Mouse (Mus musculus): ENCODE results near the gene Sertad1. TPM values are rescaled to one million over a fixed set of nuclear protein-coding genes. Genes with fewer than 3 reads are reported as not detected.

Gene Sertad1
- polyA plus RNA-seq, 1 experiment from 2014 or later: 28.2 TPM

- Histone ChIP-seq H3K9ac (peak overlapping the region; percentile 95), H3K9me3 (replicated peaks) (no peaks in the 10 kb centered on the region), H3K4me1 (replicated peaks) (peaks cover 51% of the 10 kb centered on the region), H3K36me3 (replicated peaks) (peaks cover 35% of the 10 kb centered on the region), H3K4me2 (peak overlapping the region; percentile 76), H3K4me3 (replicated peaks) (peak overlapping the region; percentile 85), H3K27ac (replicated peaks) (peak overlapping the region; percentile 98), H3K27me3 (no peaks in the 10 kb centered on the region)
- no peak for ATAC-seq (ENCODE audit: insufficient read depth)
- under 1% methylated on average over 34 of the region's 34 CpGs for WGBS (ENCODE audit: insufficient replicate concordance)
Observed at GRCm38 (mm10) chr7:27473835-27474489, 12.7 kb upstream of the Sertad1 start.

- ATAC-seq (ENCODE audit: insufficient read depth): peak; percentile 87
- Histone ChIP-seq H3K4me3 (replicated peaks) (peak overlapping the region; percentile 85), H3K9me3 (replicated peaks) (no peaks in the 10 kb centered on the region), H3K36me3 (replicated peaks) (peaks cover 35% of the 10 kb centered on the region), H3K9ac (peak overlapping the region; percentile 95), H3K4me1 (replicated peaks) (peaks cover 56% of the 10 kb centered on the region), H3K27ac (replicated peaks) (peak overlapping the region; percentile 98), H3K27me3 (no peaks in the 10 kb centered on the region), H3K4me2 (peak overlapping the region; percentile 76)
- WGBS (ENCODE audit: insufficient replicate concordance): 0% methylated on average over 23 of the region's 23 CpGs
Observed at GRCm38 (mm10) chr7:27474490-27474954, 12.2 kb upstream of the Sertad1 start.

GRCm38 (mm10) chr7:27475596-27475995, 11.1 kb upstream of the Sertad1 start:
- H3K4me2 ChIP-seq: peak overlapping the region; percentile 76
- ATAC-seq (ENCODE audit: insufficient read depth): no peak
- H3K4me1 ChIP-seq (replicated peaks): peaks cover 67% of the 10 kb centered on the region
- H3K27ac ChIP-seq (replicated peaks): peak overlapping the region; percentile 98
- H3K27me3 ChIP-seq: no peaks in the 10 kb centered on the region
- peak overlapping the region; percentile 49 for H3K9ac ChIP-seq
- H3K36me3 ChIP-seq (replicated peaks): peaks cover 35% of the 10 kb centered on the region
- peak overlapping the region; percentile 85 for H3K4me3 ChIP-seq (replicated peaks)
- 76% methylated on average over 2 of the region's 2 CpGs for WGBS (ENCODE audit: insufficient replicate concordance)
- H3K9me3 ChIP-seq (replicated peaks): no peaks in the 10 kb centered on the region

GRCm38 (mm10) chr7:27476098-27476635, 10.5 kb upstream of the Sertad1 start:
- WGBS (ENCODE audit: insufficient replicate concordance): 82% methylated on average over 14 of the region's 14 CpGs
- Histone ChIP-seq H3K4me3 (replicated peaks) (peak overlapping the region; percentile 85), H3K4me1 (replicated peaks) (peaks cover 73% of the 10 kb centered on the region), H3K36me3 (replicated peaks) (peaks cover 35% of the 10 kb centered on the region), H3K27ac (replicated peaks) (peak overlapping the region; percentile 98; the same call in 1 of the 2 replicates), H3K9me3 (replicated peaks) (no peaks in the 10 kb centered on the region), H3K9ac (no peak overlapping the region), H3K4me2 (peak overlapping the region; percentile 76), H3K27me3 (no peaks in the 10 kb centered on the region)
- ATAC-seq (ENCODE audit: insufficient read depth): no peak

GRCm38 (mm10) chr7:27478561-27478960, 8.1 kb upstream of the Sertad1 start:
- H3K9ac ChIP-seq: 0 out of 2 replicates have a peak overlapping the region, but pooled peaks have one; percentile 29
- 50% methylated on average over 7 of the region's 7 CpGs for WGBS (ENCODE audit: insufficient replicate concordance)
- peaks cover 35% of the 10 kb centered on the region for H3K36me3 ChIP-seq (replicated peaks)
- H3K9me3 ChIP-seq (replicated peaks): no peaks in the 10 kb centered on the region
- no peaks in the 10 kb centered on the region for H3K27me3 ChIP-seq
- ATAC-seq (ENCODE audit: insufficient read depth): no peak
- H3K4me1 ChIP-seq (replicated peaks): peaks cover 82% of the 10 kb centered on the region
- H3K4me2 ChIP-seq: no peak overlapping the region
- H3K27ac ChIP-seq (replicated peaks): peak overlapping the region; percentile 49
- H3K4me3 ChIP-seq (replicated peaks): no peak overlapping the region

GRCm38 (mm10) chr7:27479750-27480149, 7.0 kb upstream of the Sertad1 start:
- peak overlapping the region; percentile 76 for H3K4me2 ChIP-seq
- H3K4me3 ChIP-seq (replicated peaks): peak overlapping the region; percentile 54
- peaks cover 94% of the 10 kb centered on the region for H3K4me1 ChIP-seq (replicated peaks)
- peaks cover 35% of the 10 kb centered on the region for H3K36me3 ChIP-seq (replicated peaks)
- H3K9me3 ChIP-seq (replicated peaks): no peaks in the 10 kb centered on the region
- H3K27ac ChIP-seq (replicated peaks): peak overlapping the region; percentile 92
- ATAC-seq (ENCODE audit: insufficient read depth): no peak
- 76% methylated on average over 1 of the region's 1 CpGs for WGBS (ENCODE audit: insufficient replicate concordance)
- no peaks in the 10 kb centered on the region for H3K27me3 ChIP-seq
- H3K9ac ChIP-seq: peak overlapping the region; percentile 25; the same call in 1 of the 2 replicates

- peaks cover 94% of the 10 kb centered on the region for H3K4me1 ChIP-seq (replicated peaks)
- no peaks in the 10 kb centered on the region for H3K9me3 ChIP-seq (replicated peaks)
- ATAC-seq (ENCODE audit: insufficient read depth): no peak
- H3K27me3 ChIP-seq: no peaks in the 10 kb centered on the region
- H3K27ac ChIP-seq (replicated peaks): peak overlapping the region; percentile 92
- H3K4me2 ChIP-seq: peak overlapping the region; percentile 76
- peak overlapping the region; percentile 68 for H3K9ac ChIP-seq
- WGBS (ENCODE audit: insufficient replicate concordance): 65% methylated on average over 3 of the region's 3 CpGs
- H3K4me3 ChIP-seq (replicated peaks): peak overlapping the region; percentile 54
- peaks cover 34% of the 10 kb centered on the region for H3K36me3 ChIP-seq (replicated peaks)
Observed at GRCm38 (mm10) chr7:27480506-27480905, 6.2 kb upstream of the Sertad1 start.

GRCm38 (mm10) chr7:27480927-27481626, 5.6 kb upstream of the Sertad1 start:
- WGBS (ENCODE audit: insufficient replicate concordance): 18% methylated on average over 11 of the region's 11 CpGs
- Histone ChIP-seq H3K4me1 (replicated peaks) (peaks cover 94% of the 10 kb centered on the region), H3K27ac (replicated peaks) (peak overlapping the region; percentile 92), H3K9me3 (replicated peaks) (no peaks in the 10 kb centered on the region), H3K4me2 (peak overlapping the region; percentile 76), H3K27me3 (no peaks in the 10 kb centered on the region), H3K36me3 (replicated peaks) (peaks cover 28% of the 10 kb centered on the region), H3K4me3 (replicated peaks) (peak overlapping the region; percentile 54), H3K9ac (peak overlapping the region; percentile 68)
- ATAC-seq (ENCODE audit: insufficient read depth): no peak

- Histone ChIP-seq H3K4me2 (peak overlapping the region; percentile 76), H3K9ac (peak overlapping the region; percentile 68), H3K36me3 (replicated peaks) (peaks cover 23% of the 10 kb centered on the region), H3K27ac (replicated peaks) (peak overlapping the region; percentile 92), H3K27me3 (no peaks in the 10 kb centered on the region), H3K4me3 (replicated peaks) (peak overlapping the region; percentile 54), H3K9me3 (replicated peaks) (no peaks in the 10 kb centered on the region), H3K4me1 (replicated peaks) (peaks cover 93% of the 10 kb centered on the region)
- 0% methylated on average over 12 of the region's 12 CpGs for WGBS (ENCODE audit: insufficient replicate concordance)
- peak; percentile 97 for ATAC-seq (ENCODE audit: insufficient read depth)
Observed at GRCm38 (mm10) chr7:27481627-27481969, 5.1 kb upstream of the Sertad1 start.

- 76% methylated on average over 4 of the region's 4 CpGs for WGBS (ENCODE audit: insufficient replicate concordance)
Observed at GRCm38 (mm10) chr7:27483860-27484259, 2.9 kb upstream of the Sertad1 start.

More at GRCm38 (mm10) chr7:27483860-27484259, 2.9 kb upstream of the Sertad1 start:
- Histone ChIP-seq H3K9me3 (replicated peaks) (no peaks in the 10 kb centered on the region), H3K4me3 (replicated peaks) (no peak overlapping the region), H3K9ac (no peak overlapping the region), H3K4me2 (no peak overlapping the region), H3K27ac (replicated peaks) (no peak overlapping the region), H3K36me3 (replicated peaks) (peaks cover 3% of the 10 kb centered on the region; the same call in 1 of the 2 replicates), H3K4me1 (replicated peaks) (peaks cover 85% of the 10 kb centered on the region), H3K27me3 (no peaks in the 10 kb centered on the region)
- ATAC-seq (ENCODE audit: insufficient read depth): no peak

Measured in liver, embryonic 15.5 days (tissue).